Mouse (Mus musculus) Patski (cell line): ENCODE measurements around the gene Acot11. TPM values are rescaled to one million over a fixed set of nuclear protein-coding genes. Genes with fewer than 3 reads are reported as not detected.

Experiments used
- ATAC-seq: fragments of 100-300 bp; one replicate; pipeline ENCODE4 v1.8.0; 2021
- CTCF ChIA-PET: fragments of 350-600 bp; sonication (Branson Sonifier 250); formaldehyde crosslinking; loops from one replicate; lab custom pipeline; 2022; ENCODE audit warnings: inconsistent platforms; lab: Charles Lee
- POLR2A ChIA-PET: fragments of 350-600 bp; sonication (Branson Sonifier 250); formaldehyde crosslinking; loops from one replicate; lab custom pipeline; 2022; ENCODE audit warnings: antibody characterized with exemption, inconsistent platforms; lab: Charles Lee
- DNase-seq: peaks from one replicate; pipeline ENCODE4 v3.0.0-alpha.2; 2011; ENCODE audit warnings: low read depth, low spot score
- H3K27me3 ChIP-seq: fragments of 371-371 bp; one replicate; pipeline ENCODE4 v1.5.1; 2021
- CTCF ChIP-seq: fragments of 100-300 bp; IDR thresholded peaks from one replicate; pipeline ENCODE4 v1.5.1; 2021
- in situ Hi-C: fragments of 300-500 bp; cut with MboI; formaldehyde crosslinking; loops from 3 replicates; pipeline ENCODE4 v1.11.1; 2018; ENCODE audit warnings: low pct_unique_long_range_greater_than_20kb, mixed read lengths
- polyA plus RNA-seq: library from polyadenylated mRNA; unstranded; gene quantifications from one replicate; pipeline ENCODE4 v1.2.3, GENCODE M21; 2021

Gene Acot11
- polyA plus RNA-seq: 0.23 TPM

DNA sequence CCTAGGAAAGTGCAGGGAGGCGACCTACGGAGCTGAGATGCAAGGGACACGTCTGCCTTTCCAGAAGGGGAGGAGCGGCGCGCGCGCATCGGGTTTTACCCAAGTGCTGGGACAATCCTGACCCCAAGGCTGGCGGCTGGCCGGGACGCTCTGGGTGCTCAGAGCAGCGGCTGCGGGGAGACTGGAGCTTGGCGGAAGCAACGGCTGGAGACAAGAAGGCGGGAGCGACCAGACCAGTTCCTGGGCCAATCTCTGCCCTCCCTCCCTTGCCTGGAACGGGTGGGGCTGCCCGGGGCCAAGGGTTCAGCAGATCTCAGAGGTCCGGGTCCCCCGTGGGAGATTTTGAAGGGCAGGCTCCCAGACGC, at the start of gene Acot11:
Gene Acot11, minus strand, starts transcription at position 89 of the 365 bp plus-strand sequence.
- no peaks in the 10 kb centered on the region for H3K27me3 ChIP-seq
- ATAC-seq (no peak), DNase-seq (no peak)
- no peak for TF ChIP-seq CTCF
- CTCF ChIA-PET: no interaction called here
- in situ Hi-C loops: no loop called here
- POLR2A ChIA-PET: no interaction called here

DNA sequence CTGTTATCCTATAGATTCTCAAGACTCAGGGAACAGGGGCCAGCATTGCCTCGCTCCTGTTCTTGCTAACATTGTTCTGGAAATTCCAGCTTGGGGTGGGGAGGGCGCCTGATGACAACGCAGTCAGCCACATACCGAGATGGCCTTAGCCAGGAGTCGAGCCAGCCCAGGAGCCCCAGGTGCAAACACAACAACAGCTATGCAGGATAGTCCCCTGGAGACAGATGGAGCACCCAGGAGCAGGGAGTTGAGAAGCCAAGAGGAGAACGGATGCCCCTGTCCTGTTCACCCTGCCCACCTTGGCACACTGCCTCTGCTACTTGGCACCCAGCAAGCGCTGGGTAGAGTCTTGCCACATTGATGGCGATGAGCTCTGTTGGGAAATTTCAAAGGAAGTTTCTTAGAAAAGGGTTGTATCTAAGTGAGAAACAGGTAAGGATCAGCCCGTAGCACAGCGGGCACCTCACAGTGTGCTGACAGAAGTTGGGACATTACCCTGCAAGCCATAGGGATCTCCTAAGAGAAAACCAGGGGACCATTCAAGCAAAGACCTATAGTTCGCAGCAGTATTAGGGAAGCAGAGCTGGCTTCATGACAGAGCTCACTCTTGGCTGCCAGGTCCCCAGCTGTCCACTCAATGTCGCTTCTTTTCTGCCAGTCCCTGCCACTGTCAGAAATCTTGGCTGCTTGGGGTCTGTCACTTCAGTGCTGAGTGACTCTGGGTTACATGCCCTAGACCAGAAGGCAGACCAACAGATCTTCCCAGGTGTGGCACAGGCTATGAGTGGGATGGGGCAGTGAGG, 43.7 kb upstream of the Acot11 start:
- in situ Hi-C loops: no loop called here
- ATAC-seq: no peak
- CTCF ChIA-PET: interaction anchor here (1.4 to 1.7 kb wide), 2 partner anchors 8 to 11 kb away, joined by 3 to 4 read pairs; no protein-coding TSS in a partner anchor
- TF ChIP-seq CTCF: no peak
- H3K27me3 ChIP-seq: no peaks in the 10 kb centered on the region
- POLR2A ChIA-PET: interaction anchor here (1.1 kb wide), 1 partner anchor 60 kb away, joined by 3 read pairs; no protein-coding TSS in a partner anchor
- no peak for DNase-seq

DNA sequence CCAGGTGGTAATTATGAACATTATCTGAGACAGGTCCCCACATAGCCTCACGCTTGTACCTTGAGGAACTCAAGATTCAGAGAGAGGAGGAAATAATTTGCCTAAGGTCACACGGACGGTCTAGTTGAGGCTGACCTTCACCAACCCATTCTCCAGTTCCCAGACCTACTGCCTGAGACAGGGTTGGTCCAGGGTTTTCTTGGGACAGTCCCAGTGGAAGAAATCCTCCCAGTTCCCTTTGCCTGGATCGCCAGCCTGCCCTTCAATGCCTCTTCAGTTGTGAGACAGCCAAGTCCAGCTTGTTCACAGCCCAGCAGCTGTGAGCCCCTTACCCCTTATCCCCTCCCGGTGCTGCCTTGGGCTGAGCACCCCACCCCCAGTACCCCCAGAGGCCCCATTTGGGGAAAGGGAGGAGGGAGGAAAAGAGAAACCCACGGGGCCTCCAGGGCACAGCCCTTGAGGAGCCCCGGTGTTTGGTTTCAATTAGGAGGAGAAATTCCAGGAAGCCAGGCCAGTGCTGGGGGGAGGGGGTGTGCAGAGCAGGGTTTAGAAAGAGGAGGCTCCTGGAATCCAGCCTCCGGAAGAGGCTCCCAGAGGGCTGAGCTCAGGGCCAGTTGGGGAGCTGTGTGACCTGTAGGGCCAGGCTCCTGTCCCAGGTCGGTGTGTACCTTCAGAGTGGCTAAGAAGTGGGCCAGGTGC, 42.9 kb upstream of the Acot11 start:
- no peaks in the 10 kb centered on the region for H3K27me3 ChIP-seq
- in situ Hi-C loops: no loop called here
- ChIA-PET POLR2A (interaction anchor here (1.1 kb wide), 1 partner anchor 60 kb away, joined by 3 read pairs; no protein-coding TSS in a partner anchor), CTCF (interaction anchor here (1.4 to 1.7 kb wide), 2 partner anchors 9 to 12 kb away, joined by 3 to 4 read pairs; no protein-coding TSS in a partner anchor)
- no peak for TF ChIP-seq CTCF
- ATAC-seq (peak; percentile 60), DNase-seq (no peak)

DNA sequence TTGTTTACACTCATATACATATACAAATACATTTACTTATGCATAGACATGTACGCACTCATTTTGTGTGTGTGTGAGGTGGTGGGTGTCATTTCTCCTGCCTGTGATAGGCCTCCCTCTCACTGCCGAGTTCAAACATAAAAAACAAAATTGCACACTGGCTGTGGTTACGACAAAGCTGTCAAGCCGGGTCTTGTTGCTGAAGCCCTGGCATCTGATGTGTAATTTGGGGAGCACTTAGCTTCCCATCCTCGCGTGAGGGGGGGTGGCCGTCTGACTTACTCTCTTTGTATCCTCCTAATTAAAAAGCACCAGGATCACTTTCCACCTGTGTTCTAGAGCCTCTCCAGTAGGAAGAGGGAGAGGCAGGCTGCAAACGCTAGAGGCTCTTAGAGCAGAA, 37.8 kb upstream of the Acot11 start:
- DNase-seq: no peak
- CTCF ChIA-PET: interaction anchor here (1.0 to 2.3 kb wide), 3 partner anchors 25 to 279 kb away, joined by 3 to 7 read pairs (median 5); no protein-coding TSS in a partner anchor
- H3K27me3 ChIP-seq: no peaks in the 10 kb centered on the region
- in situ Hi-C loops: loop anchor here (5.0 kb wide), 2 partner anchors 65 to 145 kb away; no protein-coding TSS in a partner anchor
- POLR2A ChIA-PET: no interaction called here
- TF ChIP-seq CTCF: no peak
- ATAC-seq: no peak

DNA sequence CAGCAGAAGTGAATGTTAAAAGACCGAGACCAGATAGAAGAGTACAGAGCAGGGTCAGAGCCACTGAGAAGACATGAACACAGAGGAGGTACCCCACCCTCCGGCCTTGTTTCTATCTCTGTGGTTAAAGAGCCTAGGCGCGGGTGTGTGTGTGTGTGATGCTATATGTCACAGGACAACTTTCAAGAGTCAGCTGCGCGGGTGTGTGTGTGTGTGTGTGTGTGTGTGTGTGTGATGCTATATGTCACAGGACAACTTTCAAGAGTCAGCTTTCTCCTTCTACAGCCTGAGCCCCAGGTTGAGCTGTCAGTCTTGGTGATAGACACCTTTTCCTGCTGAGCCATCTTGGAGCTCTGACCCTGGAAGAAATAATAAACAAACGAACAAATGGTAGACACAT, 37.1 kb upstream of the Acot11 start:
- TF ChIP-seq CTCF: no peak
- in situ Hi-C loops: loop anchor here (5.0 kb wide), 2 partner anchors 65 to 145 kb away; no protein-coding TSS in a partner anchor
- ATAC-seq: no peak

DNA sequence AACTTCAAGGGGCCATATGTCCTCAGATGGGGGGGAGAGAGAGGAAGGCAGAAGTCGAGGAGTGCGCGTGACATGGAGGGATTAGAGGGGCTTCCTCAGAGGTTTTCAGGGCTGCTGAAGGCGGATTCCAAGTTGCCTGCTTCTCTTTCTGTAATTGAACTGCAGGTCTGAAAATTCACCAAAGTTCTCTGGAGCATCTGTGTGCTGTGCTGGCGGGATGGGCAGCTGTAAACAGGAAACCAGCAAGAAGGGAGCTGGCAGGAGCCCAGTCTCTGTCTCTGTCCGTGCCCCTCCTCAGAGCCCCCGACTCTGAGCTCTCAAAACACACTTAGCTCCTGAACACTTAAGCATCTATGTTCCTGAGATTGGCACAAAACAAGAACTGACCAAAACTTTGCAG, 36.5 kb upstream of the Acot11 start:
- ChIA-PET CTCF (interaction anchor here (1.0 to 1.3 kb wide), 3 partner anchors 18 to 70 kb away, joined by 3 to 5 read pairs (median 3); partner anchors contain the start of gene Ssbp3), POLR2A (interaction anchor here (0.7 kb wide), 1 partner anchor 69 kb away, joined by 3 read pairs; the partner anchor contains the start of gene Ssbp3)
- TF ChIP-seq CTCF: no peak
- in situ Hi-C loops: loop anchor here (5.0 kb wide), 2 partner anchors 66 to 146 kb away; no protein-coding TSS in a partner anchor
- no peaks in the 10 kb centered on the region for H3K27me3 ChIP-seq
- no peak for DNase-seq
- no peak for ATAC-seq

More for the DNA sequence above, 37.1 kb upstream of the Acot11 start:
- H3K27me3 ChIP-seq: no peaks in the 10 kb centered on the region
- ChIA-PET CTCF (interaction anchor here (1.0 to 2.3 kb wide), 2 partner anchors 17 to 67 kb away, joined by 3 to 5 read pairs; no protein-coding TSS in a partner anchor), POLR2A (no interaction called here)
- no peak for DNase-seq

DNA sequence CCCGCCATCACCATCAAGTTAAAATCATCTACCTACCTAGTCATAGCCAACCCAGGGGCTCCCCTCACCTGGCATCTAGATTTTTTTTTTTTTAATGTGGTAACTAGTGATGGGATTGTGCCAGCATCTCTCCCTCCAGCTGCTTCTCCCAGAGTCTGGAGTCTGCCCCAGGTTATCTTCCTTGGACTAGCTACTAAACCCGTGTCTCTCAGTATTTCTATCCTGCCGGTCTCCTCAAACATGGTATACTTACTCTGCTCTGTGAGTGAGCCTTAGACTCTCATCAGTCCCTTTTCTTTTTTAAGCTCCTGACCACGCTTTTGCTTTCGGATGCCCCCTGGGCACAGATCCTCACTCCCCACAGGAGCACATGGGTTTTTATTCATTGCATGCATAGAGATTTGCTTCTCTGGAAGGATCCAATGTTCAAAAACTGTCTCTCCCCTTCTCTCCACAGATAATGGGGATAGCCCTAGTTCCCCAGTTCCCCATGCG, 35.9 kb upstream of the Acot11 start:
- no peak for TF ChIP-seq CTCF
- in situ Hi-C loops: loop anchor here (5.0 kb wide), 2 partner anchors 67 to 147 kb away; no protein-coding TSS in a partner anchor
- no peaks in the 10 kb centered on the region for H3K27me3 ChIP-seq
- ChIA-PET POLR2A (interaction anchor here (0.7 to 0.8 kb wide), 2 partner anchors 10 to 69 kb away, joined by 3 to 9 read pairs; partner anchors contain the start of gene Ssbp3), CTCF (interaction anchor here (1.0 to 1.3 kb wide), 3 partner anchors 18 to 70 kb away, joined by 3 to 5 read pairs (median 3); partner anchors contain the start of gene Ssbp3)
- ATAC-seq (no peak), DNase-seq (no peak)

DNA sequence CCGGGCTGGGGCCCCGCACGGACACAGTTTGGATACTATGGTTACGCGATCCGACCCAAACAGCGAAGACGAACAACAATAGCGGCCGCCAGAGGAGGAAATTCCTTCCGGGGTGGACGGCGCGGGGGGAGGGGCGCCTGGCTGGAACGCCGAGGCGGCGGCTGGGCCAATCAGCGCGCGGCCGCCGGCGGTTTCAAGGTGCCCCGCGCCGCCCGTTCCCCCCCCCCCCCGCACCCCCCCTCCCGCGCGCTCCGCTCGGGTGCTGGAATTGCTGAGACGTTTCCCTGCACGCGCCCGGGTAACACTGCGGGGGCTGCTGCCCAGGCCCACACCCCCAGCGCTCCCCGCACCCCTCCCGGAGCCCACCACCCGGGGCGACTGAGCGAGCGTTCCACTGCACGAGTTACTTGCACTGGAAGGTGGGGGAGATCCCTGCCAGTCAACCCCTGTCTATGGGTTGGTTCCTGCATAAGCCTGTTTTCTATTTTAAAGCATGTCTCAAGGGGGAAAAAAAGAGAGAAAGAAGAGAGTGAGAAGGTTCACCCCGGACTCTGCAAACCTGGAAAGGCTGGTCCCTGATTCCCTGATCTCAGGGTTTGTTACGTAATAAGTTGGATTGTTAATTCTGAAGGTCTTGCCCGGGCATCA, 35.3 kb upstream of the Acot11 start:
- ATAC-seq: peak; percentile 31
- ChIA-PET POLR2A (interaction anchor here (0.8 to 1.5 kb wide), 3 partner anchors 11 to 324 kb away, joined by 6 to 9 read pairs (median 9); partner anchors contain the start of gene Ssbp3), CTCF (interaction anchor here (1.3 to 1.8 kb wide), 2 partner anchors 69 to 149 kb away, joined by 5 to 6 read pairs; no protein-coding TSS in a partner anchor)
- in situ Hi-C loops: loop anchor here (5.0 kb wide), 3 partner anchors 67 to 327 kb away; no protein-coding TSS in a partner anchor
- TF ChIP-seq CTCF: no peak
- H3K27me3 ChIP-seq: no peaks in the 10 kb centered on the region
- DNase-seq: no peak

DNA sequence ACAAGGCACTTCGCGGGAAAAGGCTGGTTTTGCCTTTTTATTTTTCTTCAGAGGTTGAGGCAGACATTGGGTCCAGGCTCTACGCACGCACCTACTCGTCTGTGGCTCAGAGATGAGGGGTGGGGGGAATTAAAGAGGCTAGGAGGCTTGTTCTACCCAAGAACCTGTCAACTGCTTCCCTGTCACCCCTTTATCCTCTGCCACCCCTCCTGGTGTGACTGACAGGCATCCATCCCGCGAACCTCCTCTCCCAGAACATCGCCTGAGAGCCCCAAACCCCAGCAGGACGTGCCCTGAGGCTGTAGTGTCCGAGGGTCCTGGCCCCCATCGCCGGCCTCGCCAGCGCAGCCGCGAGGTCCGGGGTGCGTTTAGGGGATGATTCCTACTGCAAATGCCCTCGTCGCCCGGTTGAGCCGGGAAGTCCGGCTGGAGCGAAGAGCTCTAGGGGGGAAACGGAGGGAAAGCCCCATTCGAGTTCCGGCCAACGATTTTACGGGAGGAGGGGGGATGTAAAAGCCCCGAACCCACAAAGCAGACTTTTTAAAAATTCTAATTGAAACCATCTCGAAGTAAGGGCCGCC, 34.5 kb upstream of the Acot11 start:
- ATAC-seq: no peak
- ChIA-PET POLR2A (interaction anchor here (0.6 to 1.5 kb wide), 3 partner anchors 71 to 324 kb away, joined by 3 to 9 read pairs (median 6); partner anchors contain the start of gene Ssbp3), CTCF (interaction anchor here (0.9 to 2.1 kb wide), 6 partner anchors 29 to 325 kb away, joined by 3 to 20 read pairs (median 4); no protein-coding TSS in a partner anchor)
- H3K27me3 ChIP-seq: no peaks in the 10 kb centered on the region
- in situ Hi-C loops: loop anchor here (5.0 kb wide), 1 partner anchor 328 kb away; no protein-coding TSS in a partner anchor
- no peak for DNase-seq
- TF ChIP-seq CTCF: no peak
